Mouse (Mus musculus) left cerebral cortex, postnatal 14 days (tissue): ENCODE results near the gene Tmem259. TPM values are rescaled to one million over a fixed set of nuclear protein-coding genes. Genes with fewer than 3 reads are reported as not detected.

ENCODE experiments used
- DNase-seq, 2 experiments: peaks; one replicate each; pipeline ENCODE4 v3.0.0; 2021 to 2022; ENCODE audit warnings: low spot score in 2 of 2, mixed read lengths in 1 of 2
- intact Hi-C: fragments of 180-260 bp; cut with DNase I; formaldehyde crosslinking; loops from one replicate; pipeline ENCODE4 v1.15.1; 2025
- total RNA-seq, 2 experiments: library from RNA; stranded (reverse); gene quantifications; 2 replicates each; pipeline ENCODE4 v1.2.3; 2021

Gene Tmem259
- total RNA-seq, 2 experiments from 2014 or later = 140 to 152 TPM

- intact Hi-C loops = no loop called here
- DNase-seq = no peak
Observed at GRCm38 (mm10) chr10:80017771-80018170, 33.6 kb upstream of the Tmem259 start.

GRCm38 (mm10) chr10:80017361-80017760 is 33.2 kb upstream of the Tmem259 start:
- intact Hi-C loops = no loop called here
- DNase-seq = no peak

DNA sequence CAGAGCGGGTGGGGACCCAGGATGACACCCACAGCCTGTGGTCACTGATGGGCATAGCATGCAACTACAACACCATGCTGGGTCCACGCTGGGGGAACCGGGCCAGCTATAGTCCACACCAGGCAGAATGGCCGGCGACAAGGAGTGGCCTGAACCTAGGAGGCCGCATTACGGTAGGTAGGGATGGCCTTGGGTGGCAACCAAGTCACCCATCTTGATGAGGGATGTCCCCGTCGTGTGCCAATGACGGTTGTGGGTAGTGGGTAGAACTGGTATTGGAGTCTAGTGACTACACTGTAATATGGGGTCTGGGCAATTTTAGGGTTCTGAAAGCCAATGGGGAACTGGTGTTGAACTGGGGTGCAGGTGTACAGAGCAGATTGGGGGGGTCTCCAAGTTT is 32.8 kb upstream of the Tmem259 start:
- DNase-seq = no peak
- intact Hi-C loops = no loop called here

GRCm38 (mm10) chr10:80016511-80016910 is 32.4 kb upstream of the Tmem259 start, which contains the start of gene Arhgap45:
TSS of gene Arhgap45 (plus strand) at chr10:80016653.
- peak in 1 of 2 experiments; percentile 56 for DNase-seq
- intact Hi-C loops = no loop called here

DNA sequence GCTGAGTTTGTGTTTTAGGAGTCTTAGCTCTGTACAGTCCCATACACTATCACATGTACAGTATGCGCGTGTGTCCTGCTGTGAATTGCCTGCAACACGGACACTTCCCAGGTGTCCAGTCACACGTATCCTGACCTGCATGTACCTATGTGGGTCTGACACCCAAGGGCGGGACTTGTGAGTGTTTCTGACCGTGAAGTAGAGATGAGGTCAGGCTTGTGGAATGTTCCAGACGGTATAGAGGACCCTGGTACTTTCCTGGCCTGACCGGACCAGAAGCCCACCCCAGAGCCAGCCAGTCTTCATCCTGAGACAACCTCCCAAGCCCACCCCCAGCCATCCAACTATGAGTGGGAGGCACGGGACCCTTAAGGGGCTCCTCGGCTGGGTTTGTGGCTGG is 31.5 kb upstream of the Tmem259 start:
- intact Hi-C loops = no loop called here
- no peak for DNase-seq

DNA sequence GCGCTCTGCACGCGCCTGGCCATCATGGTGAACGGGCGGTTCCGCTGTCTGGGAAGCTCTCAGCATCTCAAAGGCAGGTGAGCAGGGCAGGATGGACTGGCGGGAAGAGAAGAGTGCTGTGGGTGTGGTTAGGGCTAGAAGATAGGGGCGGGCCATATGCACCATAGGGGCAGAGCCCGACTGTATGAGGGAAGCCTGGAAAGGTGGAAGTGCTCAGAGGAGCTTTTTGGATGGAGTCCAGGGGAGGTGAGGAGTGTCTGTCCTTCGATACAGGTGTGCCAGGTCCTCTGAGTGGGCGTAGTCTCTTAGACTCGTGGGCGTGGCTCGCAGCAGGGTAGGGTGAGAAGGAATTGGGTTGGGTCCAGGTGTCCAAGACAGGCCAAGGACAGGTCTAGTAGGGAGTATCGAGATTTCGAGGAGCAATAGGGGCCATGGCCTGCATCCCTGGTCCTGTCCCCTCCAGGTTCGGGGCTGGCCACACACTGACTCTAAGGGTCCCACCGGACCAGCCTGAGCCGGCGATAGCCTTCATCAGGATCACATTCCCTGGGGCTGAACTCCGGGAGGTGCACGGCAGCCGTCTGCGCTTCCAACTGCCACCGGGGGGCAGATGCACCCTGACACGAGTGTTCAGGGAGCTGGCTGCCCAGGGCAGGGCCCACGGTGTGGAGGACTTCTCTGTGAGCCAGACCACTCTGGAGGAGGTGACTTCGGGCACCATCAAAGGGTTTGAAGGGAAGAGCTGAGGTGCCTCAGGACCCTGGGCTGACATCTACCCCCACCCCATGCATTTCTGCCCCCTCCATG is 30.6 kb upstream of the Tmem259 start:
- DNase-seq = no peak
- intact Hi-C loops = no loop called here

DNA sequence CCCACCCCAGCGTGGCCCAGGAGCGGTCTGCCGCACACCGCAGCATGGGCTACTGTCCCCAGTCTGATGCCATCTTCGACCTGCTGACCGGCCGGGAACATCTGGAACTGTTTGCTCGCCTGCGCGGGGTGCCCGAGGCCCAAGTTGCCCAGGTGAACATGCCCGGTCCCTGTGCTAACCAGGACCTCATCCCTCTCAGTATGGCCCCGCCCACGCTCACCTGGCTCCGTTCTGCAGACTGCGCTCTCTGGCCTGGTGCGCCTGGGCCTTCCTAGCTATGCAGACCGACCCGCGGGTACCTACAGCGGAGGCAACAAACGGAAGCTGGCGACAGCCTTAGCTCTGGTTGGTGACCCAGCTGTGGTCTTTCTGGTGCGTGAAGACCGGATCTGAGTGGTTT is 29.5 kb upstream of the Tmem259 start:
- DNase-seq = no peak
- intact Hi-C loops = no loop called here

DNA sequence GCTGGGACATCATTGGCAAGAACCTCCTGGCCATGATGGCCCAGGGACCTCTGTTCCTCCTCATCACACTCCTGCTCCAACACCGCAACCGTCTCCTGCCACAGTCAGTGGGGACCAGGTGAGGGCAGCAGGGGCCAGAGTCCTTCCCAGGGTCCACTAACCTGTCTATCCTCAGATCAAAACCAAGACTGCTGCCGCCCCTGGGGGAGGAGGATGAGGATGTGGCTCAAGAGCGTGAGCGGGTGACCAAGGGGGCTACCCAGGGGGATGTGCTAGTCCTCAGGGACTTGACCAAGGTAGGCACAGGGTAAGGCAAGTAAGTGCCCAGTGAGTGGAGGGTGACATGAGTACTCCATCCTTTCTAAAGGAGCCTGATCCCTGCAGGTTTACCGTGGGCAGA is 27.6 kb upstream of the Tmem259 start:
- intact Hi-C loops = no loop called here
- DNase-seq = no peak

- no peak for DNase-seq
- intact Hi-C loops = no loop called here
Observed at GRCm38 (mm10) chr10:80004233-80004705, 20.1 kb upstream of the Tmem259 start.

GRCm38 (mm10) chr10:80003374-80004232 is 19.5 kb upstream of the Tmem259 start:
- intact Hi-C loops = no loop called here
- no peak for DNase-seq

GRCm38 (mm10) chr10:80002829-80003228 is 18.7 kb upstream of the Tmem259 start:
- intact Hi-C loops = no loop called here
- DNase-seq = no peak

DNA sequence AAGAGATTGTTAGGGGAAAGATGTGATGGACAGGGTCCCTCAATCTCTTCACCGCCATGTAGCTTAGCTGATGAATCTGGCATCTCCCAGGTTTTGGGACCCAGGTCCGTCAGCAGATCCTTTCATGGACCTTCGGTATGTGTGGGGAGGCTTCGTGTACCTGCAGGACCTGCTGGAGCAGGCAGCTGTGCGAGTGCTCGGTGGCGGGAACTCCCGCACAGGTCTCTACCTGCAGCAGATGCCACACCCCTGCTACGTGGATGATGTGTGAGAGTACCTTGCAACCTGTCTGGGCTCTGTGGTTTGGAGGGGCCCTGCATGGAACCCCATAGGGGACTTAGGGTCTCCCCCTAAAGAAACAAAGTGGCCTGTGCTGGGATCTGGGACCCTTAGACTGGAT is 17.8 kb upstream of the Tmem259 start:
- intact Hi-C loops = no loop called here
- DNase-seq = no peak

DNA sequence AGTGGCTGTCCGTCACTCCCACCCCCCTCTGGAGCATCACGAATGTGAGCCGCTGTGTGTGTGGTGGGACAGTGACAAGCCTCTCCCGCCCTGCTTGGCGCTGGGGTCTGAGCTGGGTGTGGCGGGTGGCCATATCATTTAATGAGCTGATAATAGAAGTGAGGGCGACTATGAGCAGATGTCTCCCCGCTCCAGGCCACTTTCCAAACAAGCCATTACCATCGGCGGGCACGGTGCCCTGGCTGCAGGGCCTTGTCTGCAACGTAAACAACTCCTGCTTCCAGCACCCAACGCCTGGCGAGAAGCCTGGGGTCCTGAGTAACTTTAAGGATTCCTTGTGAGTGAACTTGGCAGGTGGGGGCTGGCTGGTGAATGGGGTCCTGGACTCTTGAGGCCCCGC is 13.7 kb upstream of the Tmem259 start:
- intact Hi-C loops = loop anchor here (5.0 kb wide), 1 partner anchor 114 kb away; no protein-coding TSS in a partner anchor
- DNase-seq = no peak

- peak in 1 of 2 experiments; percentile 81 for DNase-seq
- intact Hi-C loops = loop anchor here (5.0 kb wide), 1 partner anchor 115 kb away; no protein-coding TSS in a partner anchor
Observed at GRCm38 (mm10) chr10:79997034-79997760, 13.1 kb upstream of the Tmem259 start.

GRCm38 (mm10) chr10:79996272-79997033 is 12.3 kb upstream of the Tmem259 start, which contains the start of gene Abca7:
TSS of gene Abca7 (plus strand) at chr10:79996494.
- intact Hi-C loops = loop anchor here (5.0 kb wide), 1 partner anchor 116 kb away; no protein-coding TSS in a partner anchor
- peak; percentile 96 for DNase-seq

GRCm38 (mm10) chr10:79995636-79996035 is 11.5 kb upstream of the Tmem259 start:
- intact Hi-C loops = loop anchor here (5.0 kb wide), 1 partner anchor 117 kb away; no protein-coding TSS in a partner anchor

GRCm38 (mm10) chr10:79994397-79995115 is 10.4 kb upstream of the Tmem259 start:
- intact Hi-C loops = loop anchor here (5.0 kb wide), 1 partner anchor 118 kb away; no protein-coding TSS in a partner anchor
- peak in 1 of 2 experiments; percentile 54 for DNase-seq

More at GRCm38 (mm10) chr10:79995636-79996035, 11.5 kb upstream of the Tmem259 start:
- no peak for DNase-seq

DNA sequence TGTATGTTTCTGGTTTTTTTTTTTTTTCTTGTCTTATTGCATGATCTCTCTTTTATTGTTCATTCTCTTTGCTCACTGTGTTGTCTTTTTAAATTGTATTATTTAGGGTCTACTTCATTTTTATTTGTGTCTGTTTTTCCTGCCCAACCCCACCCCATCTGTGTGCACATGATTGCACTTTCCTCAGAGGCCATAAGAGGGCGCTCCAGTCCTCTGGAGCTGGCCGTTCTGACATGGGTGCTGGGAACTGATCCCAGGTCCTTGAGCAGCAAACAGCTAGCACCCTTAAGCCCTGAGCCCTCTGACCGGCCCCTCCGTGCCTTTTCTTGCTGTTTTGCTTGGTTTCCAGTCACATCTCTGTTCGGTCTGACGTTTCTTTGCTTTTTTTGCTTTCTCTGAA is 7.4 kb upstream of the Tmem259 start:
- no peak for DNase-seq
- intact Hi-C loops = no loop called here
